Mouse (Mus musculus): ENCODE measurements around the gene Ccdc102a.

GRCm38 (mm10) chr8:94916311-94916959 is 1.5 kb downstream of the Ccdc102a start:
- TF ChIP-seq CTCF (IDR thresholded peaks at IDR 0.05) (no peak), EP300 (IDR thresholded peaks at IDR 0.05) (no peak)
